Mouse (Mus musculus) kidney, embryonic 16.5 days (tissue): ENCODE data around the gene Cep170b. TPM values are rescaled to one million over a fixed set of nuclear protein-coding genes. Genes with fewer than 3 reads are reported as not detected.

ENCODE experiments used
- ATAC-seq: fragments of 200-750 bp; cut with Nextera tagmentation; 2 replicates; pipeline ENCODE4 v1.8.0; 2017; ENCODE audit warnings: moderate TSS enrichment; ENCODE audit not compliant: low FRiP score, low TSS enrichment
- H3K27ac ChIP-seq: fragments of 300-500 bp; sonication (generic); 2 replicates; pipeline ENCODE4 v1.5.1; 2014; ENCODE audit warnings: low read length
- H3K27me3 ChIP-seq: fragments of 300-500 bp; sonication (generic); 2 replicates; pipeline ENCODE4 v1.6.1; 2014; ENCODE audit warnings: low read length, control low read depth, mixed read lengths; ENCODE audit not compliant: insufficient read depth
- H3K36me3 ChIP-seq: fragments of 300-500 bp; sonication (generic); 2 replicates; pipeline ENCODE4 v1.6.1; 2014; ENCODE audit warnings: low read length, control low read depth, mixed read lengths; ENCODE audit not compliant: insufficient read depth
- H3K4me1 ChIP-seq: fragments of 300-500 bp; sonication (generic); 2 replicates; pipeline ENCODE4 v1.6.1; 2014; ENCODE audit warnings: low read length, control low read depth, mixed read lengths; ENCODE audit not compliant: insufficient read depth
- H3K4me2 ChIP-seq: fragments of 300-500 bp; sonication (generic); replicated peaks from 2 replicates; pipeline ENCODE4 v1.6.1; 2014; ENCODE audit warnings: low read depth, low read length
- H3K4me3 ChIP-seq: fragments of 300-500 bp; sonication (generic); 2 replicates; pipeline ENCODE4 v1.5.1; 2014; ENCODE audit warnings: mild to moderate bottlenecking, low read length
- H3K9ac ChIP-seq: fragments of 300-500 bp; sonication (generic); replicated peaks from 2 replicates; pipeline ENCODE4 v1.6.1; 2014; ENCODE audit warnings: low read length
- H3K9me3 ChIP-seq: fragments of 300-500 bp; sonication (generic); 2 replicates; pipeline ENCODE4 v1.6.1; 2016; ENCODE audit warnings: low read length, control low read depth
- WGBS: fragments of 180-500 bp; shearing (Covaris S2); extraction: QIAGEN DNeasy Blood & Tissue Kit; methylation state at CpG from one replicate; pipeline ENCODE4 v1.1.7; 2014; 5-methylcytosine and 5-hydroxymethylcytosine counted together
- polyA plus RNA-seq: library from polyadenylated mRNA; unstranded; fragments of >200 nt; fragmentation: Nextera tagmentation; extraction: Ambion mirVana; gene quantifications from 2 replicates; pipeline ENCODE4 v1.2.1, GENCODE M21; 2015

The Cep170b gene
- polyA plus RNA-seq, 1 experiment from 2014 or later = 17.5 TPM

DNA sequence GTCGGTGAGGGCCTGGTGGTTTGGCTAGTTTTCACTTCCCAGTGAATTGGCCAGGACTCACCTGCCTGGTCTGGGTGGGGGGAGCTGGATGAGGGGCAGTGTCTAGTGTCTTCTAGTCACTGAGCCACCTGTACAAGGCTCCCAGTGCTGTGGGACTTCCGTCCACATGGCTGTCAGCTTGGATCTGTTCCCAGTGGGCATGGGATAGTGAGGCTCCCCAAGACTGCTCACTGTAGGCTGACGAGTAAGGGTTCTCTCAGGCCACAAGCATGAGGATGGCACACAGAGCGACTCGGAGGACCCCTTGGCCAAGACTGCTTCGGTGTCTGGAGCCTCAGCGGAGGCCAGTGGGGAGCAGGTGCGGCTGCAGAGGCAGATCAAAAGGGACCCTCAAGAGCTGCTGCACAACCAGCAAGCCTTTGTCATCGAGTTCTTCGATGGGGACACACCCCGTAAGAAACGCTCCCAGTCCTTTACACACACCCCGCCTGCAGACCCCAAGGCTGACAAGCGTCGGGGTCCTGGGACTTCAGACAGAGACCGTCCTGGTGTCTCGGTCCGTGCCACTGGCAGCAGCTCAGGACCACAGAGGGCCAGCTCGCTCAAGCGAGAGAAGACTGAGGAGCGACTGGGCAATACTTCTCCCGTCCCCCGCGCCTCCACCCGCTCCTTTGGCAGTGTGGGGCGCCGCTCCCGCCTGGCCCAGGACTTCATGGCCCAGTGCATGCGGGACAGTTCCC is 15.8 kb downstream of the Cep170b start:
- Histone ChIP-seq H3K27me3 (no peaks in the 10 kb centered on the region), H3K36me3 (peaks cover 62% of the 10 kb centered on the region), H3K27ac (no peak overlapping the region), H3K4me1 (no peaks in the 10 kb centered on the region), H3K9me3 (no peaks in the 10 kb centered on the region), H3K4me3 (no peak overlapping the region), H3K9ac (no peak overlapping the region), H3K4me2 (no peak overlapping the region)
- ATAC-seq = no peak
- 80% methylated on average over 29 of the region's 29 CpGs for WGBS

DNA sequence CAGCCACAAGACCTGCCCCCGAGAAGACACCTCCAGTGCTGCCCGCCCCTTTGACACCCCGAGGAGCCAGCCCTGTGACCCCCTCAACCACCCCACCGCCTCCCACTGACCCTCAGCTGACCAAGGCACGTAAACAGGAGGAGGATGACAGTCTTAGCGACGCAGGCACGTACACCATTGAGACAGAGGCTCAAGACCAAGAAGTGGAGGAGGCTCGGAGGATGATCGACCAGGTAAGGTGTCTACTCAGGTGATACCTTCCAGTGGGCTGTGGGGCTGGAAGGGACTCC is 16.3 kb downstream of the Cep170b start:
- H3K9ac ChIP-seq = no peak overlapping the region
- ATAC-seq = no peak

DNA sequence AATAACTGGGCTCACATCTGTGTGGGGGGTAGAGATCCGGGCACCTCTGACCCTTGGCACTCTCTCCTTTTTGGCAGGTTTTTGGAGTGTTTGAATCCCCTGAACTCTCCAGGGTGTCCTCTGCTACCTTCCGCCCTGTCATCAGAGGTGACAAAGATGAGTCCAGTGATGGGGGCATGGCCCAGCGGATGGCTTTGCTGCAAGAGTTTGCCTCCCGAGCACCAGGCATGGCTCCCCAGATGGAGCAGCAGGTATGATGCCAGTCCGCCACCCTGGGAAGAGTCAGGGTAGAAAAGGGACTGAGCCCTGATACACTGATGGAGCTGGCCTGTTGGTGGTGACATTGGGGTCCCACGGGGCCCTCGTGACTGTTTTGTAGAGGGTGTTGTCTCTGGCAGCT is 16.8 kb downstream of the Cep170b start:
- WGBS = 89% methylated on average over 7 of the region's 7 CpGs
- H3K9ac ChIP-seq = no peak overlapping the region
- no peak overlapping the region for H3K4me2 ChIP-seq
- H3K4me3 ChIP-seq = no peak overlapping the region
- no peaks in the 10 kb centered on the region for H3K4me1 ChIP-seq
- peaks cover 54% of the 10 kb centered on the region for H3K36me3 ChIP-seq
- H3K27me3 ChIP-seq = no peaks in the 10 kb centered on the region
- H3K27ac ChIP-seq = no peak overlapping the region
- ATAC-seq = no peak
- H3K9me3 ChIP-seq = no peaks in the 10 kb centered on the region

More for the DNA sequence above, 16.3 kb downstream of the Cep170b start:
- Histone ChIP-seq H3K4me1 (no peaks in the 10 kb centered on the region), H3K27me3 (no peaks in the 10 kb centered on the region), H3K27ac (no peak overlapping the region), H3K4me2 (no peak overlapping the region), H3K4me3 (no peak overlapping the region), H3K36me3 (peaks cover 59% of the 10 kb centered on the region), H3K9me3 (no peaks in the 10 kb centered on the region)
- 69% methylated on average over 10 of the region's 10 CpGs for WGBS

DNA sequence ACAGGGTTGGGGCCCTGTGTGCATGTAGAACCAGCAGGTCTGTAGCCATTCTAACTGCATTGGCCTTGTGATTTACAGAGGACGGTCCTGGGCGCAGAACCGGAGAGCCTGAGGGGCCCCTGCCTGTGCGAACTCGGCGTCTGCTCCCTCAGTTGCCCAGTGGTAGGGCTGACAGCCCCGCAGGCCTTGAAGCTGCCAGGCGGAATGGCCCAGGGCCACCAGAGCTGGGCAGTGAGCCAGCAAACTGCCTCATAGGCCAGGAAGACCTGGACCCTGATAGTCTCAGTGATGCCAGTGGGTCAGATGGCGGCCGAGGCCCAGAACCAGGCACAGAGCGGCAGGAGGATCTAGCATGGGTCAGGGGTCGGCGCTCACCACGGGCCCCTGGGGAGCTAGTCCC is 17.5 kb downstream of the Cep170b start:
- Histone ChIP-seq H3K4me1 (peaks cover under 1% of the 10 kb centered on the region; the same call in 1 of the 2 replicates), H3K36me3 (peaks cover 47% of the 10 kb centered on the region), H3K4me3 (no peak overlapping the region), H3K9me3 (no peaks in the 10 kb centered on the region), H3K4me2 (no peak overlapping the region), H3K27me3 (no peaks in the 10 kb centered on the region), H3K9ac (no peak overlapping the region), H3K27ac (no peak overlapping the region)
- WGBS = 91% methylated on average over 14 of the region's 14 CpGs
- ATAC-seq = no peak

DNA sequence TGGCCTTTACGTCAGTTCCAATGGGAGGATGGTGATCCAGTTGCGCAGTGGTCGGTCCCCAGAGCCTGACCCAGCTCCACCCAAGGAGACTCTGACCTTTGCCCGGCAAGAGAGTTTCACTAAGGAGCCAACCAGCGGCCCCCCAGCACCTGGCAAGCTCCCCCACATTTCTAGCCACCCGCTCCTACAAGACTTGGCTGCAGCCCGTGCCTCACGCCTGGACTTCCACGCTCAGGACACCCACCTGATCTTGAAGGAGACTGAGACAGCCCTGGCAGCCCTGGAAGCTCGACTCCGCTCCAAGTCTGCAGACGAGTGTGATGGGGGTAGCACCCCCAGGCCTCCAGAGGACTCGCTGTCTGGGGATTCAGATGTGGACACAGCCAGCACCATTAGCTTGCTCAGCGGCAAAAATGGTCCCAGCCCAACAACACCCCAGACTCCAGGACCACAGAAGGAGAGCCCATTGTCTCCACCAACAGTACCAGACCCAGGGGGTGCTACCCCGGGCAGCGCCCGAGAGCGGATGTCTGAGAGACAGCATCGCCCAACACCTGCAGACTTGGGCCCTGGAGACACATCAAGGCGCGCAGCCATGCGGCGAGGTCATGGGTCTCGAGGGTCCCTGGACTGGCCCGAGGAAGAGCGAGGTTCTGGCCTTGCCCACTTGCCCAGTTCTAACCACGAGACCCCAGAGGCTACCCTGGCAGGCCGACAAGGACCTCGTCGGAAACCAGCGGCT is 18.2 kb downstream of the Cep170b start:
- Histone ChIP-seq H3K4me3 (no peak overlapping the region), H3K27me3 (no peaks in the 10 kb centered on the region), H3K9ac (no peak overlapping the region), H3K4me1 (peaks cover 3% of the 10 kb centered on the region), H3K4me2 (no peak overlapping the region), H3K9me3 (no peaks in the 10 kb centered on the region), H3K27ac (no peak overlapping the region), H3K36me3 (peaks cover 40% of the 10 kb centered on the region)
- 90% methylated on average over 31 of the region's 31 CpGs for WGBS
- ATAC-seq = no peak

DNA sequence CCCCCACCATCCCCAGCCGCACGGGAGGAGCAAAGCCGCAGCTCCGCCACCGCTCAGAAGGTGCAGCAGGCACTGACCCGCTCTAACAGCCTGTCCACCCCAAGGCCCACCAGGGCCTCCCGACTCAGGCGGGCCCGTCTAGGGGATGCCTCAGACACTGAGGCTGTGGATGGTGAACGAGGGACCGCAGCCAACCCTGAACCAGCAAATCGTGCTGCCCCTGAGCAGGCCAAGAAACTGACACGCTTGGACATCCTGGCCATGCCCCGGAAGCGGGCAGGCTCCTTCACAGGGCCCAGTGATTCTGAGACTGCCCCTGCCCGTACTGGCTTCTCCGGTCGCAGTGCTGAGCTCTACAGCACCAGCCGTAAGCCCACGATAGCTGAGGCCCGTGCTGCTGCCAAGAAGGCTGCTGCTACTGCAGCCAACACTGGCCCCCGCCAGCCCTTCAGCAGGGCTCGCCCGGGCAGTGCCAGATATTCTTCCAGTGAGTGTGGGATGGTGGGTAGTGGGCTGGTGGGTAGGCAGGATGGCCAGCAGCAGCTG is 18.8 kb downstream of the Cep170b start:
- H3K9me3 ChIP-seq = no peaks in the 10 kb centered on the region
- H3K27me3 ChIP-seq = no peaks in the 10 kb centered on the region
- H3K4me3 ChIP-seq = no peak overlapping the region
- H3K4me2 ChIP-seq = no peak overlapping the region
- ATAC-seq = no peak
- no peak overlapping the region for H3K27ac ChIP-seq
- 88% methylated on average over 24 of the region's 24 CpGs for WGBS
- H3K4me1 ChIP-seq = peaks cover 3% of the 10 kb centered on the region
- H3K36me3 ChIP-seq = peaks cover 40% of the 10 kb centered on the region
- no peak overlapping the region for H3K9ac ChIP-seq

DNA sequence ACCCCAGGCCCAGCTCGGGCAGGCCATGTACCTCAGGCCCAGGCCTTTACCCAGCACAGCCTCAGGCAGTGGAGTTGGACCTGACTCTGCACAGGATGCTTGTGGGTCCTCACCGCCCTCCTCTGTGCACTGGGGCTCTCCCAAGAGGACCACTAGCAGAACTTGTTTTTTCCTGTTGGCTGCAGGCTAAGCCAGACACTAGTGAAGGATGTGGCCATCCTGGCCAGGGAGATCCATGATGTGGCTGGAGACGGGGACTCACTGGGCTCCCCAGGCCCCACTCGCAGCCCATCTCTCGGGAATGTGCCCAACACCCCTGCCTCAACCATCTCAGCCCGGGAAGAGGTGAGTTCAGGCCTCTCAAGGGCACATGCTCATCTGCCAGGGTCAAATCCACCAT is 22.5 kb downstream of the Cep170b start:
- Histone ChIP-seq H3K4me2 (no peak overlapping the region), H3K36me3 (peaks cover 26% of the 10 kb centered on the region), H3K9me3 (no peaks in the 10 kb centered on the region), H3K27ac (no peak overlapping the region), H3K9ac (no peak overlapping the region), H3K4me1 (peaks cover 8% of the 10 kb centered on the region), H3K4me3 (no peak overlapping the region), H3K27me3 (no peaks in the 10 kb centered on the region)
- 54% methylated on average over 6 of the region's 6 CpGs for WGBS
- 0 out of 2 replicates have a peak, but pooled peaks have one; percentile 4 for ATAC-seq

DNA sequence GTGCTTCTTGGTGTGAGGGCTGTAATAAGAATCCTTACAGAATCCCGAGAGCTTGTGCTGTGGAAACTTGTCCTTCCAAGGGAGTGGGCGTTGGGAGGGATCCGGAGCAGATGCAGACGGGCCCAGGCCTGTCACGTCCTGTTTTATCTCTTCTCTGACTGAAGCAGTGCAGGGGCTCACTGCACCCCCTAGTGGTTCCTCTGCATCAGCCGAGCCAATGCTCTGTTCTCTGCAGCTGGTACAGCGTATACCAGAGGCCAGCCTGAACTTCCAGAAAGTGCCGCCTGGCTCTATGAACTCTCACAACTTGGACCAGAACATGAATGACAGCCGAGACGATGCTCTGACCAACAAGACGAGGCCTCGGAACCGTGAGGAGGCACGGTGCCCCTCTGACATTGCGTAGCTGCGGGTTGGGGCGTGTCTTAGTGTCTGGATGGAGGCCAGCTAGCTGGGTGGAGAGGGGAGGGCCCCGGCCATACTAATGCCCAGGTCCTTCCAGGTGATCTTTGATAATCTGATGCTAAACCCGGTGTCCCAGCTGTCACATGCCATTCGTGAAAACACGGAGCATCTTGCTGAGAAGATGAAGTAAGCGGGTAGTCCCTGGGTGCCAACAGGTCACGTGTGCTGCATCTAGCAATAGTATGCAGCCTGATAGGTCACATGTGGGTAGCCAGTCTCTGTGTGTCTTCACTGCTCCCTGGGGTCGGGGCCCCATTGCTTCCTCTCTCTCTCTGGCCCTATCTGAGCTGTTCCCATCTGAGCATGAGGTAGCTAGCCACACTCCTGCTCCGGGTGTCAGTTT is 23.1 kb downstream of the Cep170b start:
- H3K4me3 ChIP-seq = no peak overlapping the region
- no peak overlapping the region for H3K27ac ChIP-seq
- H3K9ac ChIP-seq = no peak overlapping the region
- H3K27me3 ChIP-seq = no peaks in the 10 kb centered on the region
- WGBS = 54% methylated on average over 25 of the region's 25 CpGs
- no peaks in the 10 kb centered on the region for H3K9me3 ChIP-seq
- H3K4me1 ChIP-seq = peaks cover 8% of the 10 kb centered on the region
- peak; percentile 81 for ATAC-seq
- H3K36me3 ChIP-seq = peaks cover 20% of the 10 kb centered on the region
- no peak overlapping the region for H3K4me2 ChIP-seq

DNA sequence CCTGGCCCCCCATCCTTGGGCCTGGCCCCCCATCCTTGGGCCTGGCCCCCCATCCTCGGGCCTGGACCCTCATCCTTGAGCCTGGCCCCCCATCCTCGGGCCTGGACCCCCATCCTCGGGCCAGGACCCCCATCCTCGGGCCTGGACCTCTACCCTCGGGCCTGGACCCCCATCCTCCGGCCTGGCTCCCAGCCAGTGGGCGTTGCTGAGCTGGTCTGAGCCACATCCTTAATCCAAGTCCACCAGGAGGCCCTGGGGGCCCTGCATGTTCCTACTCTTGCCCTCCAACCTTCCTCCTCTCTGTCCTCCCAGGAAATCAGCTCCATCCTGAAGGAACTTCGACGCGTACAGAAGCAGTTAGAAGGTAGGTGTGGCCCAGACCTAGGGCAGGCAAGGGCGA is 24.0 kb downstream of the Cep170b start:
- H3K27me3 ChIP-seq = no peaks in the 10 kb centered on the region
- no peak overlapping the region; the same call in 1 of the 2 replicates for H3K9ac ChIP-seq
- no peak overlapping the region for H3K27ac ChIP-seq
- peaks cover 8% of the 10 kb centered on the region for H3K4me1 ChIP-seq
- ATAC-seq = no peak
- no peaks in the 10 kb centered on the region for H3K9me3 ChIP-seq
- no peak overlapping the region for H3K4me2 ChIP-seq
- 85% methylated on average over 11 of the region's 11 CpGs for WGBS
- H3K36me3 ChIP-seq = peaks cover 11% of the 10 kb centered on the region
- H3K4me3 ChIP-seq = no peak overlapping the region
